Mouse (Mus musculus) cortical plate, adult 2 months (tissue): ENCODE measurements around the gene Lats2.

Experiments
- CTCF ChIP-seq: fragments of 200-500 bp; IDR thresholded peaks from 2 replicates; pipeline ENCODE4 v1.5.1; 2011; ENCODE audit warnings: mild to moderate bottlenecking, control low read depth, low read length; ENCODE audit not compliant: insufficient read depth; ENCODE audit errors: extremely low read depth
- POLR2A ChIP-seq: fragments of 200-500 bp; IDR thresholded peaks from 2 replicates; pipeline ENCODE4 v1.6.1; 2011; ENCODE audit warnings: mild to moderate bottlenecking, low read length, control low read depth; ENCODE audit not compliant: insufficient read depth; ENCODE audit errors: extremely low read depth

- no peak for TF ChIP-seq CTCF
- TF ChIP-seq POLR2A = no peak
Observed at GRCm38 (mm10) chr14:57755661-57756060, 2.5 kb downstream of the Lats2 start.
